Mouse (Mus musculus) heart, embryonic 16.5 days (tissue): Measurements from ENCODE around the gene Adamts10. TPM values are rescaled to one million over a fixed set of nuclear protein-coding genes. Genes with fewer than 3 reads are reported as not detected.

Source experiments
- ATAC-seq: fragments of 200-750 bp; cut with Nextera tagmentation; replicated peaks from 2 replicates; pipeline ENCODE4 v1.8.0; 2017; ENCODE audit warnings: moderate number of reproducible peaks; ENCODE audit not compliant: insufficient read depth, low FRiP score; ENCODE audit errors: extremely low read depth
- H3K27ac ChIP-seq: fragments of 300-500 bp; sonication (generic); 2 replicates; pipeline ENCODE4 v1.5.1; 2014; ENCODE audit warnings: mild to moderate bottlenecking, low read length, control low read depth, moderate library complexity
- H3K27me3 ChIP-seq: fragments of 300-500 bp; sonication (generic); 2 replicates; pipeline ENCODE4 v1.6.1; 2014; ENCODE audit warnings: low read length, mixed read lengths; ENCODE audit not compliant: control insufficient read depth, insufficient read depth
- H3K36me3 ChIP-seq: fragments of 300-500 bp; sonication (generic); 2 replicates; pipeline ENCODE4 v1.6.1; 2014; ENCODE audit not compliant: control insufficient read depth, insufficient read depth
- H3K4me1 ChIP-seq: fragments of 300-500 bp; sonication (generic); 2 replicates; pipeline ENCODE4 v1.6.1; 2014; ENCODE audit warnings: low read length, mixed read lengths; ENCODE audit not compliant: control insufficient read depth, insufficient read depth
- H3K4me2 ChIP-seq: fragments of 300-500 bp; sonication (generic); 2 replicates; pipeline ENCODE4 v1.6.1; 2014; ENCODE audit warnings: low read depth, mild to moderate bottlenecking, control low read depth, low read length
- H3K4me3 ChIP-seq: fragments of 300-500 bp; sonication (generic); 2 replicates; pipeline ENCODE4 v1.5.1; 2014; ENCODE audit warnings: mild to moderate bottlenecking, control low read depth, low read length
- H3K9ac ChIP-seq: fragments of 300-500 bp; sonication (generic); 2 replicates; pipeline ENCODE4 v1.6.1; 2014; ENCODE audit warnings: low read length, control low read depth
- H3K9me3 ChIP-seq: fragments of 300-500 bp; sonication (generic); replicated peaks from 2 replicates; pipeline ENCODE4 v1.6.1; 2016; ENCODE audit warnings: low read length; ENCODE audit not compliant: control insufficient read depth
- WGBS: fragments of 180-500 bp; shearing (Covaris S2); extraction: QIAGEN DNeasy Blood & Tissue Kit; methylation state at CpG from one replicate; pipeline ENCODE4 v1.1.7; 2014; 5-methylcytosine and 5-hydroxymethylcytosine counted together
- polyA plus RNA-seq: library from polyadenylated mRNA; unstranded; fragments of >200 nt; fragmentation: Nextera tagmentation; extraction: Ambion mirVana; gene quantifications from 2 replicates; pipeline ENCODE4 v1.2.1, GENCODE M21; 2015

Adamts10 gene
- polyA plus RNA-seq, 1 experiment from 2014 or later: 31.5 TPM

- H3K4me1 ChIP-seq: no peaks in the 10 kb centered on the region
- H3K27ac ChIP-seq: no peak overlapping the region
- ATAC-seq: no peak
- no peak overlapping the region for H3K4me3 ChIP-seq
- no peak overlapping the region for H3K4me2 ChIP-seq
- H3K36me3 ChIP-seq: no peaks in the 10 kb centered on the region
- H3K9ac ChIP-seq: no peak overlapping the region
- no peaks in the 10 kb centered on the region for H3K27me3 ChIP-seq
- H3K9me3 ChIP-seq: no peaks in the 10 kb centered on the region
- WGBS: 58% methylated on average over 1 of the region's 1 CpGs
These were observed 40.6 kb downstream of the Adamts10 start for GRCm38 (mm10) chr17:33564599-33564998.

DNA sequence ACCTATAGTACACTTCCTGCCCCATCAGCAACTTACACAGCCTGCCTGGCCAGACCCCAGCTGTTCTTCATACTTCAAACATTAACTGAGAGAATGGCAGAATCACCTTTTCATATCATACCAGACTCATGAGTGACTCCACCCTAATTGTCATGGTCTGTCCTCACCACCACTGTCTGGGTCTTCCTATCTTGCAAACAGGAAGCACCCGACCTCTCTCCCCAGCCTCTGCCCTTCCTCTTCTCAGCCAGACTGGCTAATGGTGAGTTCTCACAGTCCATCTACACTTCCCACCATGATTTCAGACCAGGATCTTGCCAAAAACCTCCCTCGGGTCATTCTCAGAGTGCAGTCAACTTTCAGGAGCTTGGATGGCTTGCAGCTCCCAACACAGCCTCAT is 42.2 kb downstream of the Adamts10 start:
- Histone ChIP-seq H3K27me3 (no peaks in the 10 kb centered on the region), H3K36me3 (no peaks in the 10 kb centered on the region), H3K4me3 (no peak overlapping the region), H3K4me1 (no peaks in the 10 kb centered on the region), H3K4me2 (no peak overlapping the region), H3K9me3 (no peaks in the 10 kb centered on the region), H3K9ac (no peak overlapping the region), H3K27ac (no peak overlapping the region)
- ATAC-seq: no peak
- WGBS: 44% methylated on average over 2 of the region's 2 CpGs

GRCm38 (mm10) chr17:33584061-33584460 is 60.1 kb downstream of the Adamts10 start:
- Histone ChIP-seq H3K9ac (no peak overlapping the region), H3K9me3 (no peaks in the 10 kb centered on the region), H3K36me3 (no peaks in the 10 kb centered on the region), H3K4me1 (no peaks in the 10 kb centered on the region), H3K4me2 (no peak overlapping the region), H3K27ac (no peak overlapping the region), H3K4me3 (no peak overlapping the region), H3K27me3 (no peaks in the 10 kb centered on the region)
- ATAC-seq: no peak
- WGBS: 78% methylated on average over 4 of the region's 4 CpGs

GRCm38 (mm10) chr17:33586011-33586410 is 62.0 kb downstream of the Adamts10 start:
- H3K27me3 ChIP-seq: no peaks in the 10 kb centered on the region
- ATAC-seq: no peak
- H3K4me1 ChIP-seq: no peaks in the 10 kb centered on the region
- H3K27ac ChIP-seq: no peak overlapping the region
- no peaks in the 10 kb centered on the region for H3K9me3 ChIP-seq
- H3K4me3 ChIP-seq: no peak overlapping the region
- H3K36me3 ChIP-seq: no peaks in the 10 kb centered on the region
- WGBS: 63% methylated on average over 17 of the region's 17 CpGs
- H3K9ac ChIP-seq: no peak overlapping the region
- H3K4me2 ChIP-seq: no peak overlapping the region

GRCm38 (mm10) chr17:33597271-33597670 is 73.3 kb downstream of the Adamts10 start:
- Histone ChIP-seq H3K4me1 (no peaks in the 10 kb centered on the region), H3K27ac (no peak overlapping the region), H3K36me3 (no peaks in the 10 kb centered on the region), H3K4me2 (no peak overlapping the region), H3K9ac (no peak overlapping the region), H3K4me3 (no peak overlapping the region), H3K27me3 (no peaks in the 10 kb centered on the region), H3K9me3 (peaks cover 7% of the 10 kb centered on the region)
- no peak for ATAC-seq

DNA sequence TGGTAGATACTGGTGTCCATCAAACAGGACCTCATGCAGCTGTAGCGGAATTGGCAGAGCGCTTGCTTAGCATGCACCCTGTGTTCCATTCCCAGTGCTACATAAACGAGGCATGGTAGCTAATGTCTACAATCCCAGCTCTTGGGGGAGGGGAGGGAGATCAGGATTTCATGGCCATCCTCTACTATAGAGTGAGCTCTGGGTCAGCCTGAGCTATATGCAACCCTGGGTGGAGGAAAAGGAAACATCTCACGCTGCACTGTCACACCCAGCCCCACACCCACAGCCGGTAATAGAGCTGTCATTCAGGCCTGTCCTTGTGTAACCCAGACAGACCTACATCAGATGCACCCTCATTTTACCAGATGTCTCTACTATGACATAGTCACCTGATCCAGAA is 74.5 kb downstream of the Adamts10 start:
- Histone ChIP-seq H3K9ac (no peak overlapping the region), H3K9me3 (peaks cover 7% of the 10 kb centered on the region), H3K27ac (no peak overlapping the region), H3K27me3 (no peaks in the 10 kb centered on the region), H3K4me1 (no peaks in the 10 kb centered on the region), H3K4me3 (no peak overlapping the region), H3K36me3 (no peaks in the 10 kb centered on the region), H3K4me2 (no peak overlapping the region)
- WGBS: 89% methylated on average over 5 of the region's 5 CpGs
- ATAC-seq: no peak

DNA sequence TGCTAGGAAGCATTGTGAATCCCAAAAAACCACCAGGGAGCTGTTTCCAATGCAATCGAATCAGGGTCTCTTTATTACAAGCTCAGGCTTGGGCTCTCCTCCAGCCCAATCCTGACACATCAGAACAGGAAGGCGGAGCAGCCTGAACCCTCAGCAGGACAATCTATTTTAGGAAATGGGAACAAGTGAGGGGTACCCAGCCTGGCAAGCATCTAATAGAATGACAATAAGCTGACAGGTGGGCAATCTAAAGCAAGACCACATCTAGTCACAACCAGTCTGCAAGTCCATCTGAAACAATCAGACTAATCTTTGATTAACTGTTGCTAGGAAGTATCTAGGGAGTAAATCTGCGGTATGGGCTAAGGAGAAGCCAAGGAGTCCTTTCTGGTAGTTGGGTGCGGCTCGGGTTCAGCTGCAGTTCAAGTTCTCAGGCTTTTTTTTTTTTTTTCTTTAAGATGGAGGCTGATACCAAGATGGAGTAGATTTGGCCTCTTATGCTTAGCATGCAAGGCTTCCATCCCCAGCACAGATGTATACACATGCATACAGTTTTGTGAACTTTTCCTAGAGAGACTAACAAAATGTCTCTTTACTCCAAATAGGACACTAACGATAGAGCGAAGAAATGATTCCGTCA is 76.0 kb downstream of the Adamts10 start:
- Histone ChIP-seq H3K9ac (no peak overlapping the region), H3K27me3 (no peaks in the 10 kb centered on the region), H3K27ac (no peak overlapping the region), H3K4me1 (no peaks in the 10 kb centered on the region), H3K36me3 (no peaks in the 10 kb centered on the region), H3K9me3 (peaks cover 7% of the 10 kb centered on the region), H3K4me2 (no peak overlapping the region), H3K4me3 (no peak overlapping the region)
- 83% methylated on average over 8 of the region's 8 CpGs for WGBS
- ATAC-seq: no peak

DNA sequence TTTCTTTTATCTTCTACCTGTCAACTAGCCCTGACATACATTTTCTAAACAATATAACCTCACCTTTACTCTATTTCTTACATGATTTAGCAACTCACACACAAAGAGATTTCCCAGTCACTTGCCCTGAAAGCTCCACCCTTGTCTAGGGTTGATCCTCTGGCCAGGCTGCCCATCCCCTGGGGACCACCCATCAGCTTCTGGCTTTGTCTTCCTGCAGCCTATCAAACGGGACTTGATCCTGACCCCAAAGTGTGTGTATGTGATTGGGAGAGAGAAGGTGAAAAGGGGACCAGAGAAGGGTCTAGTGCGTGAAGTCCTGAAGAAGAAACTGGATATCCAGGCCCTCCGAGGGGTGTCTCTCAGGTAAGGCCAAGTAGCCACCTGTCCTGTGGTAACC is 76.8 kb downstream of the Adamts10 start:
- Histone ChIP-seq H3K4me3 (no peak overlapping the region), H3K27me3 (no peaks in the 10 kb centered on the region), H3K4me1 (no peaks in the 10 kb centered on the region), H3K27ac (no peak overlapping the region), H3K9ac (no peak overlapping the region), H3K9me3 (peaks cover 7% of the 10 kb centered on the region), H3K36me3 (no peaks in the 10 kb centered on the region), H3K4me2 (no peak overlapping the region)
- 76% methylated on average over 3 of the region's 3 CpGs for WGBS
- ATAC-seq: no peak

DNA sequence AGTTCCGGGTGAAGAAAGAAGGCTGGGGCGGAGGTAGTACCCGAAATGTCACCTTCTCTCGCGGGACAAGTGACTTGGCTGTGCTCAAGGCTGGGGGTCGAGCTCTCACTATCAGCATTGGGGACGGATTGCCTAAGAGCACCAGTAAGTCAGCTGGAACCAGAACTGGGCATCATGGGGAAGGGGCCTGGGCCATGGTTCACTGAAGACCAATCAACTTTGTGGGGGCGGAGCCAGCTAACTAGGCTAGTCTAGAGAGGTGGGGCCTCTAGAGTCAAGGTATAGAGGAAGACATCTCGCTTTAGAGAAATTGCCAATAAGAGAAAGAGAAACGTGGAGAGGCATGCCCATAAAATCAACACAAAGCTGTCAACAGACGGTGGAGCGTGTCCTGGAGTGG is 77.9 kb downstream of the Adamts10 start:
- Histone ChIP-seq H3K36me3 (no peaks in the 10 kb centered on the region), H3K9ac (no peak overlapping the region), H3K4me2 (no peak overlapping the region), H3K27me3 (no peaks in the 10 kb centered on the region), H3K9me3 (peaks cover 7% of the 10 kb centered on the region), H3K4me1 (no peaks in the 10 kb centered on the region), H3K4me3 (no peak overlapping the region), H3K27ac (no peak overlapping the region)
- 80% methylated on average over 12 of the region's 12 CpGs for WGBS
- no peak for ATAC-seq
